ENCODE assay signal across 18 mouse cellular contexts in the genomic region with DNA sequence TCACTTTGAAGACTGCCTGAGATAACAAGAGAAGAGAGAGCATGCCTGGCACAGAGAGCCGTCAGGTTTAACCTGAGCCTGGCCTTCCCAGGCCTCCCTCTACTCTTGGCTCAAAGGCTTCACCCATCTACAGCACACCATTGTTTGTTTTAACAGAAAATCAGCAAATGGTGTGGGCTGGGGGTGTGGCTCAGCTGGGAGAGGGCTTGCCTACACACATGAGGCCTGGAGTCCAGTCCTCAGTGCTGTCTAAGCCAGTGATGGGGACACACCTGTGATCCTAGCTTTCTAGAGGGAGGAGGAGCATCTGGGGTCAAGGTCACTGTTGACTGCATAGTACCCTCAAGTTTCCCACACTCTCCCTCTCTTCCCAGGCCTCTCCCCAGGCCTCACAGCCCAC. TPM values are rescaled to one million over a fixed set of nuclear protein-coding genes. Genes with fewer than 3 reads are reported as not detected.
DNase-seq lines count a peak whose midpoint lies in the region; ATAC-seq lines count a peak whose summit lies in the region.
"Had no signal": no experiment of that assay in that cellular context is flagged by ENCODE, and none has a peak within 500 bp of the region (broad histone marks: within the 10 kb centered on the region; RNA-seq: fewer than 3 reads in every experiment).

No protein-coding gene starts in this region.

- peak; percentile 32 to 67 for DNase-seq in adrenal gland, adult (ENCODE audit: inconsistent age in 2 of 2, low spot score in 1 of 2)
- no peak for DNase-seq in adrenal gland, postnatal 25 days
- DNase-seq in heart, adult 9 months (ENCODE audit: low spot score in 2 of 2), result no peak
- peak; percentile 32 for DNase-seq in ovary, postnatal 36 days (ENCODE audit: low spot score)
- DNase-seq in ovary, postnatal 10 days (ENCODE audit: low spot score), result no peak
- no peak for DNase-seq in spleen, adult 18-20 months
- DNase-seq in right cerebral cortex, postnatal 25 days, result no peak
- DNase-seq: adrenal gland, postnatal 10 days; cerebellum, postnatal 36 days; heart, adult 18-20 months; kidney, adult 8-10 months had no signal

- H3K9ac ChIP-seq in heart, embryonic 13.5 days, result 0 out of 2 replicates have a peak overlapping the region, but pooled peaks have one; percentile 42
- H3K9ac ChIP-seq: embryonic facial prominence, embryonic 12.5 days; forebrain, embryonic 12.5 days; hindbrain, embryonic 12.5 days; limb, embryonic 13.5 days; neural tube, embryonic 15.5 days had no signal

- no peak overlapping the region for H3K4me2 ChIP-seq in heart, embryonic 13.5 days
- H3K4me2 ChIP-seq: embryonic facial prominence, embryonic 12.5 days; forebrain, embryonic 12.5 days; hindbrain, embryonic 12.5 days; limb, embryonic 13.5 days; neural tube, embryonic 15.5 days had no signal

- no peak for ATAC-seq in heart, embryonic 13.5 days (ENCODE audit: extremely low read depth, insufficient number of reproducible peaks, low FRiP score, low TSS enrichment)

- H3K9me3 ChIP-seq in heart, embryonic 13.5 days, result no peaks in the 10 kb centered on the region
- H3K9me3 ChIP-seq: embryonic facial prominence, embryonic 12.5 days; forebrain, embryonic 12.5 days; hindbrain, embryonic 12.5 days; limb, embryonic 13.5 days; neural tube, embryonic 15.5 days had no signal

- peaks cover 60% of the 10 kb centered on the region for H3K4me1 ChIP-seq in heart, embryonic 13.5 days

- no peak overlapping the region for H3K27ac ChIP-seq in heart, embryonic 13.5 days (replicated peaks)
- H3K27ac ChIP-seq: embryonic facial prominence, embryonic 12.5 days; forebrain, embryonic 12.5 days; hindbrain, embryonic 12.5 days; limb, embryonic 13.5 days; macrophage; neural tube, embryonic 15.5 days had no signal

- H3K4me3 ChIP-seq in heart, embryonic 13.5 days, result no peak overlapping the region
- H3K4me3 ChIP-seq: embryonic facial prominence, embryonic 12.5 days; forebrain, embryonic 12.5 days; hindbrain, embryonic 12.5 days; limb, embryonic 13.5 days; neural tube, embryonic 15.5 days had no signal

- no peaks in the 10 kb centered on the region for H3K36me3 ChIP-seq in heart, embryonic 13.5 days
- H3K36me3 ChIP-seq: embryonic facial prominence, embryonic 12.5 days; forebrain, embryonic 12.5 days; hindbrain, embryonic 12.5 days; limb, embryonic 13.5 days; neural tube, embryonic 15.5 days had no signal

- 19% methylated on average over 1 of the region's 1 CpGs for WGBS in heart, embryonic 13.5 days

- H3K27me3 ChIP-seq in heart, embryonic 13.5 days (replicated peaks), result no peaks in the 10 kb centered on the region
- H3K27me3 ChIP-seq: embryonic facial prominence, embryonic 12.5 days; forebrain, embryonic 12.5 days; hindbrain, embryonic 12.5 days; limb, embryonic 13.5 days; neural tube, embryonic 15.5 days had no signal

RNA-seq across cellular contexts. Expression of gene Crtc3, which starts 6.0 kb away (rescaled TPM):
- 34.0 and 39.3 TPM in 2 replicates for total RNA-seq in adrenal gland, postnatal 25 days (2021)
- 14.9 and 16.6 TPM in 2 replicates for polyA plus RNA-seq in heart, embryonic 13.5 days (2015; fragmentation: Nextera tagmentation; extraction: Ambion mirVana)

Comparison
In these comparisons a context has a peak if more than half of its experiments do, and no peak if none do; other contexts are left out.
1. DNase-seq: peak in adrenal gland, adult (2 of 2) and ovary, postnatal 36 days (single experiment); none in adrenal gland, postnatal 25 days (single experiment), heart, adult 9 months (0 of 2), ovary, postnatal 10 days (single experiment), spleen, adult 18-20 months (0 of 2) and right cerebral cortex, postnatal 25 days (single experiment).